ENCODE assay signal across 8 mouse cellular contexts in genomic region chr7:131560697-131561042, GRCm38 (mm10). TPM values are rescaled to one million over a fixed set of nuclear protein-coding genes. Genes with fewer than 3 reads are reported as not detected.
DNase-seq lines count a peak whose midpoint lies in the region; ATAC-seq and TF ChIP-seq lines count a peak whose summit lies in the region.

No protein-coding gene starts in this region.

- no peak for TF ChIP-seq EP300 in lung, postnatal 0 days (IDR thresholded peaks at IDR 0.05)

- peak overlapping the region; percentile 70 for H3K4me3 ChIP-seq in lung, postnatal 0 days (ENCODE audit: low read depth, low read length)
- peak overlapping the region; percentile 74 for H3K4me3 ChIP-seq in erythroblast, embryonic 14.5 days (replicated peaks)
- H3K4me3 ChIP-seq in limb, embryonic 14.5 days (replicated peaks; ENCODE audit: low read length), result peak overlapping the region; percentile 83
- H3K4me3 ChIP-seq in stomach, embryonic 14.5 days (ENCODE audit: low read depth, low read length), result peak overlapping the region; percentile 85

- DNase-seq in lung, postnatal 0 days (ENCODE audit: low spot score), result no peak
- no peak for DNase-seq in lung, postnatal 36 days
- DNase-seq in limb, embryonic 14.5 days (ENCODE audit: low spot score), result no peak
- no peak for DNase-seq in gastrocnemius, postnatal 14 days
- DNase-seq in right cerebral cortex, postnatal 4 days, result no peak
- no peak for DNase-seq in c-Kit-positive CD71-positive TER-119-positive erythroid progenitor cells, embryonic 14.5 days (ENCODE audit: low spot score)

- intact Hi-C loops in gastrocnemius, postnatal 14 days (cut with DNase I; ENCODE audit: low total_unique reads), result no loop called here

- ATAC-seq in lung, postnatal 0 days, result peak; percentile 15
- ATAC-seq in limb, embryonic 14.5 days (ENCODE audit: low FRiP score, low read depth), result peak; percentile 38
- peak; percentile 43; the same call in 1 of the 2 replicates for ATAC-seq in stomach, embryonic 14.5 days (ENCODE audit: insufficient number of reproducible peaks, insufficient read depth, low FRiP score, low read depth)

- no peak for TF ChIP-seq CTCF in lung, postnatal 0 days (IDR thresholded peaks at IDR 0.05)

- H3K36me3 ChIP-seq in lung, postnatal 0 days (ENCODE audit: insufficient read depth, low read length), result peaks cover 4% of the 10 kb centered on the region; the same call in 1 of the 2 replicates
- peaks cover 51% of the 10 kb centered on the region for H3K36me3 ChIP-seq in erythroblast, embryonic 14.5 days (ENCODE audit: control insufficient read depth)
- peaks cover 37% of the 10 kb centered on the region for H3K36me3 ChIP-seq in limb, embryonic 14.5 days (ENCODE audit: control insufficient read depth, insufficient read depth, low read length)
- peaks cover 32% of the 10 kb centered on the region for H3K36me3 ChIP-seq in stomach, embryonic 14.5 days (ENCODE audit: control insufficient read depth, insufficient read depth, low read length)

- 1% methylated on average over 14 of the region's 14 CpGs for whole genome bisulfite sequencing in lung, postnatal 0 days
- WGBS in limb, embryonic 14.5 days, result under 1% methylated on average over 14 of the region's 14 CpGs
- WGBS in stomach, embryonic 14.5 days, result under 1% methylated on average over 14 of the region's 14 CpGs

- peak overlapping the region; percentile 80 for H3K27ac ChIP-seq in lung, postnatal 0 days (ENCODE audit: low read length)
- peak overlapping the region; percentile 86 for H3K27ac ChIP-seq in limb, embryonic 14.5 days (replicated peaks; ENCODE audit: low read depth, low read length)
- peak overlapping the region; percentile 90 for H3K27ac ChIP-seq in stomach, embryonic 14.5 days (ENCODE audit: low read length)

- peak overlapping the region; percentile 73 for H3K4me2 ChIP-seq in lung, postnatal 0 days (replicated peaks; ENCODE audit: low read depth, low read length)
- peak overlapping the region; percentile 59 for H3K4me2 ChIP-seq in limb, embryonic 14.5 days (replicated peaks; ENCODE audit: low read depth, low read length, severe bottlenecking)
- H3K4me2 ChIP-seq in stomach, embryonic 14.5 days (replicated peaks; ENCODE audit: low read depth, low read length), result peak overlapping the region; percentile 69

- no peak for TF ChIP-seq POLR2A in limb, embryonic 14.5 days (IDR thresholded peaks at IDR 0.05; ENCODE audit: borderline replicate concordance, extremely low read depth, insufficient read depth, insufficient read length)

- peak overlapping the region; percentile 50 for H3K9ac ChIP-seq in lung, postnatal 0 days (replicated peaks; ENCODE audit: low read depth)
- H3K9ac ChIP-seq in limb, embryonic 14.5 days (ENCODE audit: low read depth, low read length, severe bottlenecking), result peak overlapping the region; percentile 86
- peak overlapping the region; percentile 84 for H3K9ac ChIP-seq in stomach, embryonic 14.5 days (replicated peaks; ENCODE audit: low read depth, low read length)

- peaks cover 29% of the 10 kb centered on the region for H3K27me3 ChIP-seq in lung, postnatal 0 days (replicated peaks; ENCODE audit: insufficient read depth, low read length)
- peaks cover 40% of the 10 kb centered on the region for H3K27me3 ChIP-seq in erythroblast, embryonic 14.5 days (ENCODE audit: control insufficient read depth)
- peaks cover 31% of the 10 kb centered on the region for H3K27me3 ChIP-seq in limb, embryonic 14.5 days (ENCODE audit: control insufficient read depth, insufficient read depth, low read length)
- H3K27me3 ChIP-seq in stomach, embryonic 14.5 days (ENCODE audit: control insufficient read depth, insufficient read depth, low read length), result peaks cover 20% of the 10 kb centered on the region; the same call in 1 of the 2 replicates

- H3K9me3 ChIP-seq in lung, postnatal 0 days (ENCODE audit: low read length), result no peaks in the 10 kb centered on the region
- H3K9me3 ChIP-seq in erythroblast, embryonic 14.5 days (ENCODE audit: control insufficient read depth, low read length), result peaks cover 14% of the 10 kb centered on the region
- no peaks in the 10 kb centered on the region for H3K9me3 ChIP-seq in limb, embryonic 14.5 days (ENCODE audit: control insufficient read depth, low read length)
- H3K9me3 ChIP-seq in stomach, embryonic 14.5 days (ENCODE audit: control insufficient read depth, low read depth, low read length), result no peaks in the 10 kb centered on the region

- peaks cover 2% of the 10 kb centered on the region; the same call in 1 of the 2 replicates for H3K4me1 ChIP-seq in lung, postnatal 0 days (ENCODE audit: insufficient read depth, low read depth, low read length)
- H3K4me1 ChIP-seq in erythroblast, embryonic 14.5 days (ENCODE audit: control insufficient read depth), result peaks cover 34% of the 10 kb centered on the region
- peaks cover 11% of the 10 kb centered on the region for H3K4me1 ChIP-seq in limb, embryonic 14.5 days (ENCODE audit: control insufficient read depth, insufficient read depth, low read length)
- peaks cover 4% of the 10 kb centered on the region; the same call in 1 of the 2 replicates for H3K4me1 ChIP-seq in stomach, embryonic 14.5 days (ENCODE audit: control insufficient read depth, insufficient read depth, low read length)

RNA-seq across cellular contexts. Expression of gene Bub3, which starts 0.6 kb away (rescaled TPM):
- 92.6 and 101 TPM in 2 replicates for polyA plus RNA-seq in lung, postnatal 0 days (2015; fragmentation: Nextera tagmentation; extraction: Ambion mirVana)
- 3.2 and 4.1 TPM in 2 replicates for polyA plus RNA-seq in erythroblast, embryonic 14.5 days (2012)
- 169 and 185 TPM in 2 replicates for polyA plus RNA-seq in limb, embryonic 14.5 days (2012; rRNA removed)
- 188 and 189 TPM in 2 replicates for polyA plus RNA-seq in limb, embryonic 14.5 days (2014; fragmentation: Nextera tagmentation; extraction: Ambion mirVana)
- polyA plus RNA-seq in stomach, embryonic 14.5 days (2014; fragmentation: Nextera tagmentation; extraction: Ambion mirVana), result 210 and 232 TPM in 2 replicates
- total RNA-seq in gastrocnemius, postnatal 14 days (2021), result 10 to 100 TPM; 31.4 to 32.3 TPM

RNA-seq across cellular contexts. Expression of gene Hmx2, which starts 12.1 kb away (rescaled TPM):
- not detected in 2 replicates for polyA plus RNA-seq in lung, postnatal 0 days (2015; fragmentation: Nextera tagmentation; extraction: Ambion mirVana)
- polyA plus RNA-seq in erythroblast, embryonic 14.5 days (2012), result not detected in 2 replicates
- 0.09 TPM in 1 of 2 replicates, not detected in the other for polyA plus RNA-seq in limb, embryonic 14.5 days (2012; rRNA removed)
- not detected in 2 replicates for polyA plus RNA-seq in limb, embryonic 14.5 days (2014; fragmentation: Nextera tagmentation; extraction: Ambion mirVana)
- polyA plus RNA-seq in stomach, embryonic 14.5 days (2014; fragmentation: Nextera tagmentation; extraction: Ambion mirVana), result 0.94 and 1.3 TPM in 2 replicates
- total RNA-seq in gastrocnemius, postnatal 14 days (2021), result not detected

RNA-seq across cellular contexts. Expression of gene Hmx3, which starts 18.0 kb away (rescaled TPM):
- not detected in 2 replicates for polyA plus RNA-seq in lung, postnatal 0 days (2015; fragmentation: Nextera tagmentation; extraction: Ambion mirVana)
- polyA plus RNA-seq in erythroblast, embryonic 14.5 days (2012), result not detected in 2 replicates
- polyA plus RNA-seq in limb, embryonic 14.5 days (2012; rRNA removed), result 0.04 TPM in 1 of 2 replicates, not detected in the other
- not detected in 2 replicates for polyA plus RNA-seq in limb, embryonic 14.5 days (2014; fragmentation: Nextera tagmentation; extraction: Ambion mirVana)
- polyA plus RNA-seq in stomach, embryonic 14.5 days (2014; fragmentation: Nextera tagmentation; extraction: Ambion mirVana), result 0.72 and 1.1 TPM in 2 replicates
- total RNA-seq in gastrocnemius, postnatal 14 days (2021), result not detected

Comparison
In these comparisons a context has a peak if more than half of its experiments do, and no peak if none do; other contexts are left out.
1. RNA of gene Bub3, which starts 0.6 kb away (polyA plus RNA-seq): 210 to 232 TPM in stomach, embryonic 14.5 days, 169 to 189 TPM in limb, embryonic 14.5 days and 92.6 to 101 TPM in lung, postnatal 0 days; 3.2 to 4.1 TPM in erythroblast, embryonic 14.5 days; every median in the first group is over 10 times any median in the second.
2. Peak in every context shown above with its lines, with median percentiles within 50 percentile points of each other: ATAC-seq, H3K27ac ChIP-seq, H3K4me2 ChIP-seq, H3K4me3 ChIP-seq and H3K9ac ChIP-seq.